Mouse (Mus musculus) cerebellum, postnatal 10 days (tissue): ENCODE measurements around the gene Zfp787.
A peak's percentile ranks its signal among the peaks of the same experiment; 100 is the strongest.
"Not testable (repeated sequence)": the region's sequence is repeated elsewhere in the genome, so short reads cannot be mapped to it uniquely, and the experiment has no call there.

Source experiments
- DNase-seq, 2 experiments: peaks; one replicate each; pipeline ENCODE4 v3.0.0; 2021; ENCODE audit warnings: mixed read lengths in 2 of 2

Zfp787 gene

GRCm38 (mm10) chr7:6155901-6156411, at the start of gene Zfp787:
TSS of gene Zfp787 (minus strand) at chr7:6155997.
- DNase-seq = peak; percentile 98 to 99

- DNase-seq = no peak
Measured at GRCm38 (mm10) chr7:6204200-6204599, 48.4 kb upstream of the Zfp787 start.

- no peak for DNase-seq
Measured at GRCm38 (mm10) chr7:6196790-6197189, 41.0 kb upstream of the Zfp787 start, which contains the start of gene Galp. TSS of gene Galp (plus strand) at chr7:6197090.

- no peak for DNase-seq
Measured at GRCm38 (mm10) chr7:6195777-6196176, 40.0 kb upstream of the Zfp787 start.

DNA sequence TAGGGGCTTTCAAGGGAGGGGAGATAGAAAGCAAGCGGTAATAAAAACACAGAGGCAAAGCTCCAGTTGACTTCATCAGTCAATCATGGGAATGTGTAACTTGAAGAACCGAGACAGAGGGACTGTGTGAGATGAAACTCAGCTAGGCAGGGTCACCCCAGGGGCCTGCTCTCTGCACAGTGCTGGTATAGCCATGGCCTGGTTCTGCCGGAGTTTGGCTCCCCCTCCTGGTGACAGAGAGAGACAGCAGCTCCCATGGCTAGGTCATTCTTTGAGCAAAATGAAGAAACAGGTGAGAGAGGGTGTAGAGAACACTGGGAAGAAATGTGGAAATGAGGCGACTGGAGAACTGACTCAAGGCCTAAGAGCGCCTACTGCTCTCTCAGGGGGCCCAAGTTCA, 38.3 kb upstream of the Zfp787 start:
- peak; percentile 86 to 88 for DNase-seq

DNA sequence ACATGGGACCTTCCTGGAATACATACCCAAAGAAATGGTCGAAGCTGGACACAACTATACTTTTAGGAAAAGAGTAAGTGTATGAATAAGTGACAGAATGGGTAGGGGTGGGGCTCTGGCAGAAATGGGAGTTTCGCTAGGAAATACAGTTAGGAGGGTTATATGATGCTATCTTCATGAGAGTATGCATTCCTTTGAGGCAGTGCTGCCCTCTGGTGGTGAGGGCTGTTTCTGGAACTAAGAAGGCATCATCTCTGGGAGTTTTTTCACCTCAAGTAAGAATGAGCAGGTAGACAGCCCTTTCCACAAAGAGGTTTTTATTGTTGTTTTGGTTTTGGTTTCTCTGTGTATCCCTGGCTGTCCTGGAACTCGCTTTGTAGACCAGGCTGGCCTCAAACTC, 35.6 kb upstream of the Zfp787 start:
- peak; percentile 88 to 92 for DNase-seq

- peak; percentile 37 to 39 for DNase-seq
Measured at GRCm38 (mm10) chr7:6189542-6189941, 33.7 kb upstream of the Zfp787 start.

DNA sequence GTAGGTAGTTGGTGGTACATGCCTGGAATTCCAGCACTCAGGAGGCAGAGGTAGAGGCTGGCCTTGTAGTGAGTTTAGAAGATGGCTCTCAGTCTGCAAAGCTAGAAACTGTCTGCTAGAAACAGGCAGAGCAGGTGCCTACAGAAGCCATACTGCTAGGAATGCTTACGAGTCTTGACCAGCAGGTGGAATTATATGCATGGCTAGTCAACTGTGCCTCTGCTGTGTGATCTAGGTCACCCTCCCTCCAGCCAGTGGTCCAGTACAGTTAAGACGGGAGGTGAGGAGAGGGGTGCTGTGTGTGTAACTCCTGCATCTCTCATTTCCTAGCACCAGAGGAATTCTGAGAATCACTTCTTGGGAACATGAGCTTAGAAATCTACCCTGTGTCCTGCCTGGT, 31.0 kb upstream of the Zfp787 start:
- DNase-seq = no peak

DNA sequence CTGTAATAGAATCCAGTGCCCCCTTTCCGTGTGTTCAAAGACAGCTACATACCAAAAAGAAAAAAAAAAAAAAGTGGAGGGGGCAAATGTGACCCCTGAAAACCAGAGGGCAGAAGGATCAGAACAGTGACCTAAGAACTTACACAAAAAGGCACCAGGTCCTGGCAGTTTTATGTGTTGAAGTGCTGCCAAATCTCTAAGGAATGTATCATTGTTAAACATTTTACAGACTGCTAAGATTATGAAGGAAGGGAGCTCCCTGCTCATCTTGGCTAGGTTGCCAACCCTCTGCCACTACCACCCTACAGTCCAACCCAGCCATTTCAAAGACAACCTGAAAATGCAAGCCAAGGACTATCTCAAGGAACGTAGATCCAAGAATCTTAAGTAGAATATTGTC, 30.4 kb upstream of the Zfp787 start:
- DNase-seq = no peak

GRCm38 (mm10) chr7:6185391-6185790, 29.6 kb upstream of the Zfp787 start:
- DNase-seq = no peak

DNA sequence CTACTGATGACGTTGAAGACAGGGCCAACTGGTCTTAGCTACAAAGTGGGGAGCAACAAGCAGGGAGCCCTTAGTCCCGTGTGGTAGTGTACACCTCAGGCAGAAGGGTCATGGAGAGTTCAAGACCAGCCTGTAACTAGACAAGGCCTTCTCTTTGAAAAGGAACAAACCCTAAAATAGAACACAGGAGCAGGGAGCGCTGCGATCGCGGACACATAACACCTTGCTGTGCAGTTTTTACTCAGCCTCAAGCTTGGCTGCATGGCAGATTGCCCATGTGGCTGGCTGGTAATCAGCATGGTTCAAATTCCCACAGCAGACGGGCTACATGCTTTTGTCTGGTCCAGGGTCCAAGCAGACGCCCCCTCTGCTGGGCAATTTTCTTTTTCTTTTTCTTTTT, 28.7 kb upstream of the Zfp787 start:
- DNase-seq = peak; percentile 59 to 61

GRCm38 (mm10) chr7:6183802-6184201, 28.0 kb upstream of the Zfp787 start:
- no peak for DNase-seq

- no peak for DNase-seq
Measured at GRCm38 (mm10) chr7:6182882-6183281, 27.1 kb upstream of the Zfp787 start.

DNA sequence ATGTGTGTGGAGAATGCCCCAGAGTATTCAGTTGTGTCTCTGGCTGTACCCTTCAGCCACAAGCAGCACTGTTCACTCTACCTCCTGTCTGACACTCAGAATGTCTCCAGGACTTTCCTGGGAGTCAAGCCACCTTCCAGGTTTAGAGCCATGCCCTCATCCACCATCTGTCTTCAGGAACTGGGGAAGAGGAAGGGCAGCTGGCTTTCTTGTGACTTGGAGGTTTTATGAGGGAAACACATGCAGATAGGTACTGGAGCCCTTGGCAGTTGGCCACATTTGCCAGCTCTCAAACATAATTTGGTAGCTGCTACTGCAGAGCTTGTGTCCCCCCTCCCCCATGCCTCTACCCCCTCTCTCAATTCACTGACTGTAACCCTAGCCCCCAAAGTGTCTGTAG, 23.2 kb upstream of the Zfp787 start:
- DNase-seq = peak; percentile 36 to 45

- DNase-seq = not testable (repeated sequence)
Measured at GRCm38 (mm10) chr7:6174365-6174987, 18.7 kb upstream of the Zfp787 start.

GRCm38 (mm10) chr7:6173872-6174271, 18.1 kb upstream of the Zfp787 start:
- no peak for DNase-seq

DNA sequence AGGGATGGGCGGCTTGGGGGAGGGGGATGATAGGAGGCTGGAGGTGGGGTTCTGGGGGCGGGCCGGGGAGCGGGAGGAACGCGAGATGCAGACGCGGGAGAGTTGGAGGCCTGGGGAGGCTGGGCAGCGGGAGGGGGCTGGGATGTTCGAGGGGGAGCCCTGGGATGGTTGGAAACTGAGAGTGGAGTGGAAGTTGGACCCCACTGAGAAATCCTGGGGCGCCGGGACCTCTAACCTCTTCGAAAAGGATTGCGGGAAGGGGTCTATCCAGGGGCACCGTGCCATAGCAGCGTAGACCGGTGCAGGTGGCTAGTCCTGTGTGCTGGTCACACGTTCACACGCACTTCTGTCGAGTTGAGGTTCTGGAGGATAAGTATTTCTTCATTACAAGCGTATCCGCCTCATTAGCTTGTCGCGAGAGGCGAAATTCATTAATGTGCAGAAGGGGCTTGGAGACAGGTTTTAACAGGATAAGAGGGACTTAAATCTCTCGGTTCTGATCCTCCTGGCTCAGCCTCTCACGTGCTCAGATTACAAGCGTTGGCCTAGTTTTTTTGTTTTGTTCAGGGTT, 17.0 kb upstream of the Zfp787 start:
- no peak for DNase-seq

- peak; percentile 100 for DNase-seq
Measured at GRCm38 (mm10) chr7:6172006-6172649, 16.3 kb upstream of the Zfp787 start, which contains the start of gene Zfp444. TSS of gene Zfp444 (plus strand) at chr7:6172226.

GRCm38 (mm10) chr7:6171444-6172005, 15.7 kb upstream of the Zfp787 start:
- DNase-seq = peak; percentile 77 to 82

GRCm38 (mm10) chr7:6170871-6171270, 15.1 kb upstream of the Zfp787 start:
- no peak for DNase-seq

DNA sequence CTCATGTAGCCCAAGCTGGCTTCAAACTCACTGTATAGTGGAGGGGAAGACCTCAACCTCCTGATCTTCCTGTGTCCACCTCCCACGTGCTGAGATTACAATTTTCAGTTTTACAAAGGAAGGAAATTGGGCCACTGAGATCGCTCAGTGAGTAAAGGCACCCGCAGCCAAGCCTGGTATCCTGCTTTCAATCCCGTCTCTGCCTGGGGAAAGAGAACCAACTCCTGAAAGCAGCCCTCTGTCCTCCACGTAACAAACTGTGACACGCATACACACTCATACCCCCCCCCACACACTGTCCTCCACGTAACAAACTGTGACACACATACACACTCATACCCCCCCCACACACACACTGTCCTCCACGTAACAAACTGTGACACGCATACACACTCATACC, 14.6 kb upstream of the Zfp787 start:
- no peak for DNase-seq

- DNase-seq = peak in 1 of 2 experiments; percentile 40
Measured at GRCm38 (mm10) chr7:6169403-6169802, 13.6 kb upstream of the Zfp787 start.

DNA sequence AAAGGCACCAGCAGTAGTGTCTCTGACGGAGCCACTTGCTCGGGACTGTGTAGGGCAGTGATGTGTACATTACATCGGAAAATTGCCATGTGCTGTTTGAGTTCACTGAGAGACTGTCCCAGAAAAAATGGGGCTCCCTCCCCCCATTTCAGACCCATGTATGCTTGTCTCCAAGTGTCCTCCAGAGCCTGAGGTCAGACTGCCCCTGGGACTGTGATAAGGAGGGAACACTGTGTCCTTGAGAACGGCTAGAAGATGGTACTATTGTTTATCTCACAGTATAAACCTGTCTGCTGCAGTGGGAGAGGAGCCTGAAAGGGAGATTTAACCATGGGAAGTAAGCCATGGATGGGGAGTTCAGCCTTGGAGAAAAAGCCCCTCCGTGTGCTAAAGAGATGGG, 8.9 kb upstream of the Zfp787 start:
- DNase-seq = no peak

DNA sequence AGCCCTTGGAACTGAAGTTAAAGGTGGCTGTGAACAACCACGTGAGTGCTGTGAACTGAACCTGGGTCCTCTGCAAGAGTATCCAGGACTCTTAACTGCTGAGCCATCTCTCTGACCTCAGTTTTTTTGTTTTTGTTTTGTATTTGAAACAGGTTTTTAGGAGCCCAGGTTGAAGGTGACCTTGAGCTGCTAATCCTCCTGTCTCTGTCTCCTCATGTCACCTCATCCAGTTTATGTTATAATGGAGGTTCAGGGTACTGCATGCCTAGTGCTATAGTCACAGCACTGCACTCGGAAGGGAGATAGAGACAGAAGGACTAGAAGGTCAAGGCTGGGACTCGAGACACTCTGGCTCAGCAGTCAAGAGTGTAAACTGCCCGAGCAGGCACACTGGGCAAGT, 6.4 kb upstream of the Zfp787 start:
- no peak for DNase-seq
